Mouse (Mus musculus) megakaryocyte-erythroid progenitor cell, adult 5-6 weeks (primary cell): ENCODE results near the gene Ppp1r13l. TPM values are rescaled to one million over a fixed set of nuclear protein-coding genes. Genes with fewer than 3 reads are reported as not detected.

Experiments
- ATAC-seq: replicated peaks from 2 replicates; pipeline ENCODE4 v1.8.0; 2016; ENCODE audit warnings: mild to moderate bottlenecking, inconsistent platforms; ENCODE audit not compliant: severe bottlenecking, poor library complexity, low FRiP score, low TSS enrichment
- total RNA-seq, 2 experiments: library from RNA; stranded (forward) in 1 of 2; stranded (reverse) in 1 of 2; fragments of 200-1000, 215-1000 nt in 1 of 2; fragments of >200 nt in 1 of 2; fragmentation: Nextera tagmentation in 1 of 2; gene quantifications; 2 replicates each; pipeline ENCODE4 v1.2.3; 2014 to 2017

Ppp1r13l gene
- total RNA-seq (2014; fragmentation: Nextera tagmentation), result 4.3 and 6.5 TPM in 2 replicates
- 0.30 TPM in 1 of 2 replicates, not detected in the other for total RNA-seq (2017)

DNA sequence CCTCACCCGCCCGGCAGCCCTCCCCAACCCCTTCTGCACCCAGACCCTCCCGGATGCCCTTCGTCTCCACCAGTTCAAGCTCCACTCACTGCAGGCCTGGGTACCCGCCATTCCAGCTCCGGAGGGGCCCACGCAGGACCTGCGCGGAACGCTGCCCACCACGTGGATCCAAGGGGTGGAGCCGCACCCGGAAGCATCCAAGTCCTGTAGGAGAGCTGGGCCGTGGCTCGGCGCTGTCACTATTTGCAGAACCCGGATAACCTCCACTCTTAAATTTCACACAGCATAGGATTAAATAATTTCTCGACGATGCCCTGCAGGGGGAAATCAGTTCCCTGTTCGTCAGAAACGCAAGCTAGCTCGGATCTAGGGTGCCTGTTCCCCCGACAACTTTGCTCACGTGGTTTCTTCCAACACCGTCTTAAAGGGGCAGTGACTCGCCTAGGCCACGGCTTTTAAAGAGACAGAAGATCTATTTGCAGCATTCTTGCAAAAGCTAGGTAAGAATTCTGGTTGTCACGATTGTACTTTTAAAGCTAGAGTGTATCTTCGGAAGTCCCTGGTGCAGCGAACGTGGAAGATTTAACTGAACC is at the start of gene Ppp1r13l, which contains the start of gene Cd3eap:
TSS of gene Ppp1r13l (plus strand) at position 451 of the 593 bp plus-strand sequence.
TSS of gene Cd3eap (minus strand) at position 185 of the 593 bp plus-strand sequence.
- ATAC-seq, result peak; percentile 64

DNA sequence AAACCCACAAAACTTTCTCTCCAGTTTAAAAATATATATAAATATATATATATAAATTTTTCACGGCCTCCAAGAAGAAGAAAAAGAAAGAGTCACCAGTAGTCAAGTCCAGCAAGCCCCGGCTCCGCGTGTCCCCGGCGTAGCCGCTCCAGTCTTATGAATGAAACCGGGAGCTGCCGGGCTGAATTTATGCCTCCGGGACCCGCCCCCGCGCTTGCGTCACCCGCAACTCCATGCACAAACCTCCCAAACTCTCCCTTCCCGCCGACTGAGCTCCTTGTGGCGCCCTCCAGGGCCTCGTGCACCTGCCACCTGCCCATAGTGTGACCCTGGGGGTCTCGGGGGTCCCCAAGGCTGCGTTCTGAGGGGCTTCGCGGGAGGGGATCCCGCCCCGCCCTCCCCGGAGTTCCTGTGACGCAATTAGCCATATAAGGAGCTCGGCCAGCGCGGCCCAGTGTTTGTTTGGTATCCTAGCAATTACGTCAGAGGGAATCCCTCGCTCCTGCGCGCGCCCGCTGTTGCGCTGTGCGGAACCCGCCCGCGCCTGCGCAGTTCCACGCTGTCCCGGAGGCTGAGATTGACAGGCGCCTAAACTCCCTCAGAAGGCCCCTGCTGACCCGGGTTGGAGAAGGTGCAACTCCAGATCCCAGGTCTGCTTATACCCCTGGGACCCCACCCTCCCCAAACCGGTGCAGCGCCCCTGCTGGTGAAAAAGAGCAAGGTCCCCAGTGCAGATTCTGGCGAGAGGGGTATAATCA is 49.5 kb upstream of the Ppp1r13l start, which contains the start of gene Fosb:
TSS of gene Fosb (minus strand) at position 168 of the 758 bp plus-strand sequence.
- ATAC-seq, result peak; percentile 63

DNA sequence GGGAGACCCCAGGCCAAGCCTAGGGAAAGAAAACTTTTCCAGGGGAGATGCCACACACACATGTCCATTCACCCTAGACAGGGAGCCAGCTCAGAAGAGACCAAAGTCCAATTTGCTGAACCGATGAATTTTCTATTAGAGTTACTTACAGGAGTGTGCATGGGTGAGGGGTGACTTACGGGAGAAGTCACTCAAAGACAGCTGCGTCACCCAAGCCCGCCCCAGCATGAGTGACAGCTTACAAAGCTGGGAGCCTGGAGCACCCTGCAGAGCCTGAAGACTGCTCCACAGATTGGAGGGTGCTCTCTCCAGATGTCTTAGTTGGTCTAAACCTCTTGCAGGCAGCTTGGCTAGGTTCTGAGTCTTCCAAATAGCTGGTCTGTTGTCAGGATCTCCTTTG is 47.6 kb upstream of the Ppp1r13l start:
- ATAC-seq, result no peak

DNA sequence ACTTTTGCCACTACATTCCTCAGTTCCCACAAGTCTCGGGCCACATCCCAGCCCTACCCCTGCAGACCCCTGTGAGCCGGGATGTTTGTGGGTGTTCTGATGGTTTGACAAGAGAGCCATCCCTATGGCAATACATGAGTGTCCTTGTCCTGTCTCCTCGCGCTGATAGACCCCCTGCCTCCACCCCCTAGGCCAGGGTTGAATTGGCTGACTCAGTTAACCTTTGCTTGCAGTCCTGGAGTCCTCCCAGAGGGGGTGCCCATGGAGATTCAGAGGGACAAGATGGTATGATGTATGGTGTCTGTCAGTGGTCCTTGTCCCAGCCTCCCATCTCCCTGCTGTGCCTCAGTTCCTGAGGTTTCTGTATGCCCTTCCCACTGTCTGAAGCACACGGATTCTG is 45.5 kb upstream of the Ppp1r13l start:
- ATAC-seq, result no peak

DNA sequence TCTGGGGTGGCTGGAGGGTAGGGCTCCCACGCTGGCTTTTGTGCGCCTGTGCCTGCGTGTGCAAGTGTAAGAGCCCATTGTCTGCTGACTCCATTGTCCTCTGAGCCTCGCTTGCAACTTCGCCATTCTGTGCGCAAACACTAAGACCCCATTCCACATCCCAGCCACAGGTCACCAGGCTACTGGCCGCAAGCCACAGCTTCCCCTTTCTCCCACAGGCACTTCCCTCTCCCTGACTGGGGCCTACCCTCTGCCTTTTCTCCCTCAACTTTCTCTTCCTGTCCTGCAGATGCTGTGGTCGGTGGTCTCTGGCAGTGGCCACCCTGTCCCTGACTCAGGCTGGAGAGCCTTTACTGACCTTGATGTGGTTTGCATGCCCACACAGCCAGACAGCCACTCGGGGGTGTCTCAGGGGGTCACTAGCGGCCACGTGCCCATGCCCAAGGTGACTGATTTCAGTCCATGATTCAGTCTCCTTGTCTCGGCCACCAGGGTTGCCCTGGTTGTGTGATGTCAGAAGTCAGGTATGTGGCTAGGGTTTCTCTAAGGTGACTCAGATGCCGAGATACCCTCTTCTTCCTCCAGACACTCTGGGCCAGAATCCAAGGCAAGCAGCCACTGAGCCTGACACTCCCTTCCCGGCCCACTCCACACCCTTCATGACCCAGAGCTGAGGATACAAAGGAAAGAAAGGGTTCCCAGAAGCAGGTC is 42.9 kb upstream of the Ppp1r13l start:
- ATAC-seq, result no peak

DNA sequence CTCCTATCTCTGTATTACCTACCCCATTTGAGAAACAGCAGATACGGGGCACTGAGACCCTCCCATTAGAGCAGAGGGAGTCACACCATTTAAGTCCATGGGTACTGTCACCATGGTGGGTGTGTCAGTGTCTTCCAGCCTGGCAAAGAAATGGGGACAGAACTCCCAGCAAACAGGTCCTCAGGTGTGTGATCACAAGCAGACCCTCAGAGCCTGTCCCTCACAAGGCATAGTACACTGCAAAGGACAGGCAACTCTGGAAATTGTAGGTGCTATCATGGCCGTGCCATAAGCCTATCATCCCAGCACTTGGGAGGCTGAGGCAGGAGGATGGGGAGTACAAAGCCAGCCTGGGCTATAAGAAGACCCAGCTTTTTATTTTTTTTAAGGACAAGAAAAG is 41.3 kb upstream of the Ppp1r13l start:
- no peak for ATAC-seq

DNA sequence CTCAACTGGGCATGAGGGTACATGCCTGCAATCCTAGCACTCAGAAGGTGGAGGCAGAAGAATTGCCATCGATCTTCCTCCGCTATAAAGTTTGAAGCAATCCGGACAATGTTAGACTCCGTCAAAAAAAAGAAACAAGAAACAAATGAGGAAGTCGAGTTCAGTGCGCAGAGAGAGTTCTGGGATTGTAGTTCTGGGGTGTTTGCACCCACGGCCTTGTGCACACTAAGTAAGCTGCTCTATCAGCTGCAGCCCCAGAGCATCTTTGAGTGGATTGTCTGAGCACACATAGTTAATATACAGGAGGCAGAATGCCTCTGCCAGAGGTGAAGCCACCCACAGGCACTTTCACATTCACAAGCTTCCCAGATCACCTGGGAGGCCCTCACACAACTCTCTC is 40.9 kb upstream of the Ppp1r13l start:
- ATAC-seq, result no peak

DNA sequence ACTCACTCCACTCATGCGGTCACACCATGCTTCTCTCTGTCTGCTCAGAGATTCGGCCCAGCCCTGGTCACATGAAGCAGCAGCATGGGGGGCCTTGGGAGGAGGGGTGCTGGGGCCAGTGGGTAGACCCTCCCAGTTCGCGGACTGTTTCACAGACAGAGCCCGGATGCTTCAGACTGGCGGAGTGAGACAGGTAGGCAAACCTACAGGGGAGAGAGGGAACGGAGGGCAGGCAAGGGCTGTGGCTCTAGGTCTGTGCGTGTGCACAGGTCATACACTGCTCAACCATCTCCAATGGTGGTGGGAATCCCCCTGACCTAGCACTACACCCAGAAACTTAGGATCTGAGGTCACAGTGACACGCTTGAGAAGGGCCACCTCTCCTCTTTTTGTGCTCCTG is 40.1 kb upstream of the Ppp1r13l start:
- peak; percentile 6; the same call in 1 of the 2 replicates for ATAC-seq

DNA sequence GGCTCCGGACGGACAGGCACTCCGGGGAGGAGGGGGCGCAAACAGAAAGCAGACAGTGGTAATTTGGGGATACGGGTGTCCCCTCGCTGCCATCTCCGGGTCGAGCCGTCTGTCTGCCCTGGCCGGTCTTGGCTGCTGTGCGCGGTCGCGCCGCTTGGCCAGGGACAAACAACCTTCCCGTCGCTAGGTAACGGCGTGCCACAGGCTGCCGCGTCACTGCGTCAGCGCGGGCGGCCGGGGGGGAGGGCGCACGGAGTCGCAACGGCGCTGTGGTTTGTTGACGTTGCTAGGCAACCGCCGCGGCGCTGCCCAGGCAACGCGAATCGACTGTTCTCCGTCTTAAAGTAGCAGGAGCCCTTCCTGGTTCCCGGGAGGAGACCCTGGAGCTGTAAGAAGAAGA is 39.6 kb upstream of the Ppp1r13l start:
- ATAC-seq, result peak; percentile 94

DNA sequence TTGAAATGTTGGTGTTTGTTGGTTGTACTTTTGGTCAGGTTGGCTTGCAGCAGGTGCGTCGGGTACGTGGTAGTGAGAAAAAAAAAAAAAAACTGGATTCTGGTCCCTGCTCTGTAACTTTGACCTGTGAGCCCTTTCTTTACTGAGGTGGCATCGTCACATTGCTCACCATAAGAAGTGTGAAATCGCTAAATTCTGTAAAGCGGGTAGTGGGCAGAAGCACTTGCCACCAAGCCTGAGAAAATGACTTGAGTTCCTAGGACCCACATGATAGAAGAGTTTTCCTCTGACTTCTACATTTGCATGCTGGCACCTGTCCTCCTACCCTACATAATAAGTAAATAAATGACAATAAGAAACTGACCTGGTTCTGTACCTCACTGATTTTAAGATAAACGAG is 38.9 kb upstream of the Ppp1r13l start:
- no peak for ATAC-seq

DNA sequence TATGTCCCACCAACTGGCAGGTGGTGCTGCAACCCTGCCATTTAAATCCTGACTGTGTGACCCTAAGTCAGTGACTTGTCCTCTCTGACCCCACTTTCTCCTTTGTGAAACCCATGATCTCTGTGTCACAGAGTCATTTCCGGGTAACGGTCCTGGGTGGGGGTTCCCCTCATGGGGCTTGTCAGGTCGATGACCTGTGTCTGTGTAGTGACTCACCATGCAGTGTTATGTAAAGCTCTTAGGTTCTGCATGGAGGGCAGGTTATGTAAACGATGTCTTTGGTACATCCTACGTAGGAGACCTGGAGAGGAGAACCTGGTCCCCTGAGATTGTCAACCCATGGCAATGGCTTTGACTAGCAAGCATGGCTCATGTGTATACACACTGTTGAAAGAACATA is 38.1 kb upstream of the Ppp1r13l start:
- ATAC-seq, result no peak

DNA sequence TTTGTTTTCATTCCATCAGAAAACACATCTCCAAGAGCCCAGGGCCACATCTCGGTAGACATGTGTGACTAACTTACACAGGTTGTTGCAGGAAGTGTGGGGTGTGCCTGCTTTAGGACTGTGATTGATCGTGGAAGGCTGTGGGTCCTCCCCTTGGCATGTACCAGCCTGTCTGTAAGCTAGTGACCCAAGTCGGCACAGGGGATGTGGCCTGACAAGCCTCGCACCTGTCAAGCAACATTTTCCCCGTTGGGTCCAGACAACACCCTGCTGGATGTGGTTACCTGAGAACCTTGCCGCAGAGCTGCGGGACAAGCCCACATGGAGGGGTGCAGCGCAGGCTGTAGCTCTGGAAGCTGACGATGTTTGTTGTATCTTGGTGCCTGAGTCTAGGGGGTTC is 37.1 kb upstream of the Ppp1r13l start:
- ATAC-seq, result no peak

DNA sequence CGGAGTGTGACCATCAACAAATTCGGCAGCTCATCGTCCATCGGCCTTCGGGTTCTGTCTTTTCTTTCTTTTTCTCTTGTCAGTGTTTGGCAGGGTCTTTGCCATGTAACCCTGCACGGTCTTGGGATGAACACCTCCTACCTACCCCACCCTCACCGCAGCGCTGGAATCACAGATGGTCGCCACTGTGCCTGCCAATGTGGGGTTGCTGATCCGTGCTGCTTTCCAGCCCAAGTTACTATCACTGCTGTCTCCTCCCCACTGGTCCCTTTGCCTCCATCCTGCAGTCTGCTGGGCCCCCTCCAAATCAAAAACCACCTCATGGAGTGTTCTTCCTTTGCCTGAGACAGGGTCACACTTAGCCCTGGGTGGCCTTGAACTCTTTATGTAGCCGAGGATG is 35.3 kb upstream of the Ppp1r13l start:
- no peak for ATAC-seq

DNA sequence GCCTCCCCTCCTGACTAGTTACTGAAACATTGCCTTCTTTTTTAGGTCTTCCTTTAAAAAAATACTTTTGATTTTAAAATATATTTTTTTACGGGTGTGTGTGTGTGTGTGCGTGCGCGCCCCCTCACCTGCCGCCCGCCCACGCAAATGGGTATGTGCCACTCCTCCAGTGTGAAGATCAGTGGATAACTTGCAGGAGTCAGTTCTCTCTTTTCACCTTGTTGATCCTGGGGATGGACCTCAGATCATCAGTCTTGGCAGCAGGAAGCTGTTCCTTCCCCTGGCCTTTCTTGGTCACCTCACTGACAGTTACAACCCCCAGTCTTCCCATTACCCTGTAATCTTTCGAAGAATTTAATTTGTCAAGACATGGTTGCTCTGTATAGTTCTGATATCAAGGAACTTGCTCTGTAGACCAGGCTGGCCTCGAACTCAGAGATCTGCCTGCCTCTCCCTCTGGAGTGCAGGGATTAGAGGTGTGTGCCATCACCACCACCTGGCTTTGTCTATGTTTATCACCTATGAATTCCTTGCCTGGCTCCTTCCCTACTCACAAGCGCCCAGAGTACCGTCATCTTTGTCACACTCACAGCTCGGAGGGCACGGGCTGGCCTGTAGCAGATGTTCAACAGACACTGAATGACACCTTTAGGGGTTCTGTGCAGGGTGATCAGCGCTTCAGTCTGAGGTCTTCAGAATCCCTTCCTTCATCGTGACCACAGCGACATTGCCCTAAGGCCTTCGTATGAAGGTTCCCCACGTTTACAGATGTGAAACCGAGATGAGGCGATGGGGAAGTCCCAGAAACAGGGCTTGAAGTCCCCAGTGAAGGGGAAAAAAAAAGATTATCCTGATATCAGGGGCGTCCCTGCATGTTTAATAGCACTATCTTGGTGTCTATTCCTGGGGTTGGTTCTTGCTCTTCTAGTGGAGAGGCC is 34.0 kb upstream of the Ppp1r13l start:
- ATAC-seq, result peak; percentile 22

DNA sequence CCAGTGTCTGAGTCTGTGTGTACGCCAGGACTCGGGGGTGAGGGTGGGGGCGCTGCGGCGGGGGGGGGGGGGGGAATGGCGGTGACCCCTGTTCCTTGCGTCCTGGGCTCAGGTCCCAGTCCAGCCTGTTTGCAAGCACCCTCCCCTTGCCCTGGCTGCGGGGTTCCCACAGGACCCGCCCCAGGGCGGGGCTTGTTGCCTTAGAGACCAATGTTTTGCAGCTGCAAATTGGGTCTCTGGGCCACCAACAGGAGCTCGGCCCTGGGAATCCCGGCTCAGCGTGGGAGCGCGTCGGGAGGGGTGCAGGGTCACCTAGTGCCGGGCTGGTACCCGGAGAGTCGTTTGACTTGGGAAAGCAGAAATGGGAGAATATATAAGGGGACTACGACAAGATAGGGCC is 33.2 kb upstream of the Ppp1r13l start:
- peak; percentile 56 for ATAC-seq

DNA sequence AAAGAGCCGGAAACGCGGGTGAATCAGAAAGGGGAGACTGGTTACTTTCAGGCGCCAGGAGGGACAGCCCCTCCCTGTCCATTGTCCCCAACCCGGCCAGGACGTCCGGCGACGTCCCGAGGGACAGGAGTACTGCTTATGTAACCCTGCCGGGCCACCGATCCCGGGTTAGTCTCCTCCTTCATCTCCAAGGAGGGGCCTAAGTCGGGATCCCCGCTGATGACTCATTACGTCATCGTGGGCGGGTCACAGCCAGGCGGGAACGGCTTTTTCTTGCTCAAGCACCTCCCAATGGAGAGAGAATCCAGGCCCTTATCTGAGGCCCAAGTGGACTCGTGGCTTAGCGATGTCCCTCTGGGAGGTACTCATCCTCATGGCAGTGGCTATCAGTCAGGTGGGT is 32.4 kb upstream of the Ppp1r13l start:
- peak; percentile 71 for ATAC-seq

DNA sequence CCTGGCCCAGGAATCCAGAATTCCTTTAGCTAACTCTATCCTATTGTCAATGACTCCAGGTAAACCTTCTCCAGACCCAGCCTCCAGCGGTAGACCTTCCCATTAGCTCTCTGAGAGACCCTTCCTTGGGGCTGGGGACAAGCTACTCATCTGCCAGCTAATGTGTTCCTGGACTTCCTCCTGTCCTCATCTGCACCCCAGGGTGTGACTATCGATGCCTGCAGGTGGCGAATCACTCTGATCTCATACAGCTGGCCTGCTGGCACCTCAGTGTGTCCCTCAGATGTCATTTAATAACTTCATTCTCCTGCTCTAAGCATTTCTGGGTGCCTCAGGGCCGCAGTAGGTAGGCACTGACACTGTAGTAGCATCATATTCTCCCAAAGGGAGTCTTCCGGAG is 31.8 kb upstream of the Ppp1r13l start:
- ATAC-seq, result no peak

DNA sequence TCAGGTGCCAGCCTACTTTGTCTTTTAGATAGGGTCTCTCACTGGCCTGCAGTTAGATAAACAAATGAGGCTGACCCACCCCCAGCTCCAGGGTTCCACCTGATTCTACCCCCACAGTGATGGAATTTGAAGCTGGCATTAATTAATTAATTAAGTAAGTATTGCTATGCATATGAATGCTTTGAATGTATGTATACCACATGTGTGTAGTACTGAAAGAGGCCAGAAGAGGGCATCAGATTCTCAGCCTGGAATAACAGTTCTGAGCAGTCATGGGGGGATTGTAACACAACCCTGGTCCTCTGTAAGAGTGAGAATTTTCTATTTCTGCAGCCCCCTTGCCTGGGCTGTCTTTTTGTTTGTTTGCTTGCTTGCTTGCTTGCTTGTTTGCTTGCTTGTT is 31.1 kb upstream of the Ppp1r13l start:
- ATAC-seq, result no peak

DNA sequence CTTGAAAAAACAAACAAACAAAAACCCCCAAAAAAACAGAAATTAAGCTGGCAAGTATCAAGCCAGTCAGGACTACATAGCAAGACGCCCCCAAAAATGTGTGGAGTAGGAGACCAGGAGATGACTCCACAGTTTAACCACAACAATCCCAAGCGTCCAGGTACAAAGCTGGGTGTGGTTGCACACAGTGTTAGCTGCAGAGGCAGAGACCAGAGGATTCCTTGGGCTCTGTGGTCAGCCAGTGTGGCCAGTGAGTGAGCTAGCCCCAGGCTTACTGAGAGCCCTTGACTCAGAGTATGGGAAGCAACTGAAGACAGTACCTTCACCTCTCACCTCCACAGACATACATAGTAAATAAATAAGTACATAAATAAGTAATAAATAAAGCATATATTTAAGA is 27.6 kb upstream of the Ppp1r13l start:
- ATAC-seq, result no peak
